Mouse (Mus musculus) thymus, adult 2 months (tissue): ENCODE measurements at regions not wholly inside any gene's neighbourhood (a gene's known extent, or its start where the extent isn't known, plus 50 kb on each side); places are given as distances from the start of the nearest gene placed in this dataset.

Source experiments
- CTCF ChIP-seq: fragments of 200-500 bp; IDR thresholded peaks from 2 replicates; pipeline ENCODE4 v1.5.1; 2012; ENCODE audit warnings: mild to moderate bottlenecking, control low read depth, low read length, moderate library complexity, borderline replicate concordance; ENCODE audit not compliant: control insufficient read depth, poor library complexity, insufficient read depth; ENCODE audit errors: extremely low read depth
- POLR2A ChIP-seq: fragments of 200-500 bp; IDR thresholded peaks from 2 replicates; pipeline ENCODE4 v1.6.1; 2012; ENCODE audit warnings: mild to moderate bottlenecking, low read length, control low read depth, moderate library complexity; ENCODE audit not compliant: control insufficient read depth, poor library complexity, insufficient read depth; ENCODE audit errors: extremely low read depth

DNA sequence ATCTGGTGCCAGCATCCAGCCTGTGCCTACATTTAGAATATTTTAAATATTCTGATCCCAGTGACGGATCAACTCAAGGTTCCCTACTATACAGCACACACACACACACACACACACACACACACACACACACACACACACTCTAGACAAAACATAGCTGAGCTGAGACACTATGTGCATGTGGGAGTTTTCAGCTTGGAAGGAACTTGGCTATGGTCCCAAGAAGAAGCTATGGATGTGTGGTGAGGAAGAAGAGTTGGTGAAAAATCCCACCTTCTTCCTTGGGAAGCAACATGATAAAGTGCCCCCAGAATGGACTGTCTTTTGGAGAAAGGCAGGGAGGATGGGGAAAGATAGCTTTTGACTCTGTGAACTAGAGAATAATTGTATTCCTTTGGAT is 243.7 kb downstream of the Rpl10-ps3 start:
- no peak for TF ChIP-seq POLR2A
- TF ChIP-seq CTCF: no peak
